Mouse (Mus musculus) hindbrain, embryonic 11.5 days (tissue): ENCODE data around the gene Rab11fip4. TPM values are rescaled to one million over a fixed set of nuclear protein-coding genes. Genes with fewer than 3 reads are reported as not detected.
A peak's percentile ranks its signal among the peaks of the same experiment; 100 is the strongest.
"Not testable (repeated sequence)": the region's sequence is repeated elsewhere in the genome, so short reads cannot be mapped to it uniquely, and the experiment has no call there.

Experiments
- ATAC-seq: fragments of 200-750 bp; cut with Nextera tagmentation; 2 replicates; pipeline ENCODE4 v1.8.0; 2017; ENCODE audit warnings: mild to moderate bottlenecking, moderate TSS enrichment, moderate library complexity; ENCODE audit not compliant: low FRiP score
- DNase-seq: peaks from one replicate; pipeline ENCODE4 v3.0.0-alpha.2; 2015; ENCODE audit warnings: low spot score
- H3K27ac ChIP-seq: fragments of 300-500 bp; sonication (generic); 2 replicates; pipeline ENCODE4 v1.5.1; 2014; ENCODE audit warnings: mild to moderate bottlenecking, low read depth, low read length
- H3K27me3 ChIP-seq: fragments of 300-500 bp; sonication (generic); 2 replicates; pipeline ENCODE4 v1.6.1; 2014; ENCODE audit warnings: mild to moderate bottlenecking, low read length, moderate library complexity, mixed read lengths; ENCODE audit not compliant: control insufficient read depth, insufficient read depth
- H3K36me3 ChIP-seq: fragments of 300-500 bp; sonication (generic); 2 replicates; pipeline ENCODE4 v1.6.1; 2014; ENCODE audit warnings: mild to moderate bottlenecking, low read length, moderate library complexity, mixed read lengths; ENCODE audit not compliant: control insufficient read depth, insufficient read depth
- H3K4me1 ChIP-seq: fragments of 300-500 bp; sonication (generic); replicated peaks from 2 replicates; pipeline ENCODE4 v1.6.1; 2014; ENCODE audit warnings: low read length, mixed read lengths; ENCODE audit not compliant: control insufficient read depth, insufficient read depth
- H3K4me2 ChIP-seq: fragments of 300-500 bp; sonication (generic); replicated peaks from 2 replicates; pipeline ENCODE4 v1.6.1; 2014; ENCODE audit warnings: mild to moderate bottlenecking, low read depth, low read length
- H3K4me3 ChIP-seq: fragments of 300-500 bp; sonication (generic); 2 replicates; pipeline ENCODE4 v1.5.1; 2014; ENCODE audit warnings: low read depth, low read length
- H3K9ac ChIP-seq: fragments of 300-500 bp; sonication (generic); 2 replicates; pipeline ENCODE4 v1.6.1; 2014; ENCODE audit warnings: low read depth, low read length
- H3K9me3 ChIP-seq: fragments of 300-500 bp; sonication (generic); 2 replicates; pipeline ENCODE4 v1.6.1; 2016; ENCODE audit warnings: low read length; ENCODE audit not compliant: control insufficient read depth
- WGBS: fragments of 180-500 bp; shearing (Covaris S2); extraction: QIAGEN DNeasy Blood & Tissue Kit; methylation state at CpG from one replicate; pipeline ENCODE4 v1.1.7; 2014; 5-methylcytosine and 5-hydroxymethylcytosine counted together
- polyA plus RNA-seq: library from polyadenylated mRNA; unstranded; fragments of >200 nt; fragmentation: Nextera tagmentation; extraction: Ambion mirVana; gene quantifications from 2 replicates; pipeline ENCODE4 v1.2.1, GENCODE M21; 2014

The Rab11fip4 gene
- polyA plus RNA-seq, 1 experiment from 2014 or later = 11.5 TPM

DNA sequence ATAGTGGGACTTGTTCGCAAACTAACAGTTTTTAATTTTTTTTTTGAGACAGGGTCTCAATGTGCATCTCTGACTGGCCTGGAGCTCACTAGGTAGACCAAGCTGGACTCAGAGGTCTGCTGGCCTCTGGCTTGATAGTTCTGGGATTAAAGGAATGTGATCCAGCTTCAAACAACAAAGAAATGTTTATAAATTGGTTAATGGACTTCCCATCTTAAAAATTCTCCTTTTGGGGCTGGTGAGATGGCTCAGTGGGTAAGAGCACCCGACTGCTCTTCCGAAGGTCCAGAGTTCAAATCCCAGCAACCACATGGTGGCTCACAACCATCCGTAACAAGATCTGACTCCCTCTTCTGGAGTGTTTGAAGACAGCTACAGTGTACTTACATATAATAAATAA, 107.5 kb downstream of the Rab11fip4 start:
- H3K27me3 ChIP-seq, H3K36me3 ChIP-seq, H3K4me2 ChIP-seq, H3K9me3 ChIP-seq, H3K4me3 ChIP-seq, ATAC-seq, DNase-seq, H3K9ac ChIP-seq, H3K27ac ChIP-seq, H3K4me1 ChIP-seq: not testable (repeated sequence)
- WGBS = 92% methylated on average over 3 of the region's 4 CpGs

DNA sequence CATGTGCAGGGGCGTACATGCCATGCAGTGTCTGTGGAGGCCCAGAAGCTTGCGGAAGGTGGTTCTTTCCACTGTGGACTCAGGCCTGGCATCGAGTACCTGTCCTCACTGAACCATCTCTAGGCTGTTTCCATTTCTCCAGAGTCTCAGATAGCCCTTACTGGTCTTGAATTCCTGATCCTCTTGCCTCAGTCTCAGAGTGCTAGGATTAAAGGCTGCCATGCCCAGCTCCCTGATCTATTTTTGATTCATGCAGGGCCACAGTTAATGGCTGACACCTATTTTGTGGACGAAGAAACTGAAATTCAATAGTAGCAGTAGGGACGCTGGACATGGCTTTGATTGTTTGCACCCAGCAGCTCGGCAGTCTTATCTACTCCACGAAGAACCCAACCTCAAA, 110.5 kb downstream of the Rab11fip4 start:
- no peak overlapping the region for H3K9ac ChIP-seq
- no peak overlapping the region for H3K4me3 ChIP-seq
- H3K36me3 ChIP-seq = no peaks in the 10 kb centered on the region
- H3K4me2 ChIP-seq = no peak overlapping the region
- H3K9me3 ChIP-seq = no peaks in the 10 kb centered on the region
- no peaks in the 10 kb centered on the region for H3K27me3 ChIP-seq
- DNase-seq (no peak), ATAC-seq (no peak)
- 90% methylated on average over 7 of the region's 7 CpGs for WGBS
- H3K4me1 ChIP-seq = no peaks in the 10 kb centered on the region
- no peak overlapping the region for H3K27ac ChIP-seq

DNA sequence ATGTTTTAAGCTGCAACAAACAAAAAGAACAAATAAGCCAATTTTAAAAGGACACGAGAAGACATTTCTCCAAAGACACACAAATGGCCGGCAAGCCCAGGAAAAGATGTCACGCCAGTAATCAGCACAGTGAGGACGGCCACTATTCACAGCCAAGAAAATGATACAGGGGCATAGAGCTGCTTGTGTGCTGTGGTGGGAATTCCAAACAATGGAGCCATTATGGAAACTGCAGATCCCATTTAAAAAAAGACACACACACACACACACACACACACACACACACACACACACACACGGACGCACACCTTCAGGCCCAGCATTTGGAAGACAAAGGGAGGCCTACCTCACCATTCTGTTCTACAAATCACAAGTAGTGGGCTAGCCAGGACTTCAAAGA, 111.1 kb downstream of the Rab11fip4 start:
- ATAC-seq = no peak
- Histone ChIP-seq H3K4me1 (no peaks in the 10 kb centered on the region), H3K4me2 (no peak overlapping the region; the same call in 1 of the 2 replicates), H3K9ac (no peak overlapping the region), H3K27me3 (no peaks in the 10 kb centered on the region), H3K27ac (0 out of 2 replicates have a peak overlapping the region, but pooled peaks have one; percentile 17), H3K9me3 (no peaks in the 10 kb centered on the region), H3K36me3 (no peaks in the 10 kb centered on the region), H3K4me3 (no peak overlapping the region)
- DNase-seq = no peak
- 71% methylated on average over 6 of the region's 6 CpGs for WGBS

DNA sequence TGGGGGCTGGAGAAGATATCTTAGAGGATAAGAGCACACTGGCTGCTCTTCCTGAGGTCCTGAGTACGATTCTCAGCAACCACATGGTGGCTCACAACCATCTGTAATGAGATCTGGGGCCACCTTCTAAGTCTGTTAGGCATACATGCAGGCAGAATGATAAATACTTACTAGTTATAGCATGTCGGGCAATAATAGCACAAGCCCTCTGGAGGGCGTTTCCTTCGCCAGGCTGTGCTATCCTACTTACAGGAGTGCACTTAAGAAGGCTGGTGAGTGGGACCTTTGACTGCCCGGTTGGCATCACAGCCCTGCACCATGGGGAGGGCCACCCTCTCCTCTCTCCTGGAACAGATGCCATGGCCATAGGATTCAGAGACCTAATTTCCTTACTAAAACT, 112.4 kb downstream of the Rab11fip4 start:
- no peaks in the 10 kb centered on the region for H3K27me3 ChIP-seq
- no peaks in the 10 kb centered on the region for H3K9me3 ChIP-seq
- DNase-seq (peak; percentile 67), ATAC-seq (peak; percentile 11; the same call in 1 of the 2 replicates)
- H3K4me2 ChIP-seq = peak overlapping the region; percentile 64
- peak overlapping the region; percentile 90; the same call in 1 of the 2 replicates for H3K9ac ChIP-seq
- H3K36me3 ChIP-seq = no peaks in the 10 kb centered on the region
- H3K4me1 ChIP-seq = no peaks in the 10 kb centered on the region
- H3K4me3 ChIP-seq = peak overlapping the region; percentile 69
- WGBS = 3% methylated on average over 5 of the region's 5 CpGs
- H3K27ac ChIP-seq = peak overlapping the region; percentile 53; the same call in 1 of the 2 replicates

DNA sequence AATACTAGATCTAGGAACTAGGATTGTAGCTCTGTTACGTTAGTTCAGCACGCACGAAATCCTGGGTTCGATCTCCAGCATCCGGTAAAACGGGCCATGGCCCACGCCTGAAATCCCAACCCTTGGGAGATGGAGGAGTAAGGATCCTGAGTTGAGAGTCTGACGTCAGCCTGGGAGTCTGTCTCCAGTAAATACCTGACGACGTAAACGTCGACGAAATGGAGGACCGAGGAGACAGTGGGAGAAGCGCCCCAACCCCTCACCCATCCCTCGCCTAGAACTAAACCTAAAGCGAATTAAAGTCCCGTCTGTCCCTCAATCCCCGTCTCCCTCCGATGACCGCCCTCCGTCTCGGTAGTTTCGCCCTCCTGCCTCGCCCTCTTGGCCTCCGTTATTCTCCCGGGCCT, 112.9 kb downstream of the Rab11fip4 start:
- under 1% methylated on average over 27 of the region's 27 CpGs for WGBS
- H3K4me2 ChIP-seq = peak overlapping the region; percentile 64
- no peaks in the 10 kb centered on the region for H3K9me3 ChIP-seq
- ATAC-seq (peak; percentile 79), DNase-seq (peak; percentile 75)
- peak overlapping the region; percentile 90 for H3K9ac ChIP-seq
- H3K36me3 ChIP-seq = no peaks in the 10 kb centered on the region
- peaks cover under 1% of the 10 kb centered on the region; the same call in 1 of the 2 replicates for H3K27me3 ChIP-seq
- H3K4me3 ChIP-seq = peak overlapping the region; percentile 69
- no peaks in the 10 kb centered on the region for H3K4me1 ChIP-seq
- peak overlapping the region; percentile 94 for H3K27ac ChIP-seq

DNA sequence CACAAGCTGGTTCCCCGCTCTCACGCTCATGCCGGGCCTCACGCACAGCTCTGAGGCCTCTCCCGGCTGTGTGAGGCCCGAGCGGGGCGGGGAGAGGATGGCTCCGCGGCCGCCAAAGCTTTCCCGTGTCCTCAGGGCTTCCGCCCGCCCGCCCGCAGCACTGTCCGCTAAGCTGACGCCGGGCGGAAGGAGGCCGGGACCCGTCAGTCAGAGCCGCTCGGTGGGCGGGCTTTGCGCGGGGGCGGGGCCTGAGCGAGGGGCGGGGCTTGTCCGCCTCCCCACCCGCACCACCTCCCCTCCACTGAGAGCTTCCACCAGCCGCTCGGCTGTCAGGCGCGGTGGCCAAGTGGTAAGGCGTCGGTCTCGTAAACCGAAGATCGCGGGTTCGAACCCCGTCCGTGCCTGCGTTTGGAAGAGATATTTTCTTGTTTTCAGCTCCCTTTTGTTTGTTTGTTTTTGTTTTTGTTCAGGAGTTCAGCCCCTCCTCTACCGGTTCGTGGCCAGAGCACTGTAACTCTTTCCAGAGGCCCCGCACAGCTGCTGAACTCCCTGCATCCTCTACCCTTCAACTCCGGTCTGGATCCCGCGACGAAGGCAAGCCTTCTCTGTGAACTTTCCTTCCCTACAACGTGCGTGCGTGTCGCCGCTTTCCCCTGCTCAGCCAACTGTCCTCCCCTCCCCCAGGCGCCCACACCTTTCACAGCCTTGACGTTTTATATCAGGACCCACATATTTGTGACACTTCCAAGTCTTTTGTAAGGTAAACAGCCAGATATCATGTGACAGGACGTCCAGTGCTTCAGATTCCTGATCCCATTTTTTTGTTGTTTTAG, 113.5 kb downstream of the Rab11fip4 start:
- Histone ChIP-seq H3K9ac (peak overlapping the region; percentile 90), H3K36me3 (no peaks in the 10 kb centered on the region), H3K4me2 (peak overlapping the region; percentile 64), H3K27me3 (peaks cover 4% of the 10 kb centered on the region; the same call in 1 of the 2 replicates), H3K9me3 (no peaks in the 10 kb centered on the region), H3K4me1 (no peaks in the 10 kb centered on the region), H3K4me3 (peak overlapping the region; percentile 69), H3K27ac (peak overlapping the region; percentile 94)
- WGBS = under 1% methylated on average over 61 of the region's 61 CpGs
- peak; percentile 97 for DNase-seq
- peak; percentile 95 for ATAC-seq

DNA sequence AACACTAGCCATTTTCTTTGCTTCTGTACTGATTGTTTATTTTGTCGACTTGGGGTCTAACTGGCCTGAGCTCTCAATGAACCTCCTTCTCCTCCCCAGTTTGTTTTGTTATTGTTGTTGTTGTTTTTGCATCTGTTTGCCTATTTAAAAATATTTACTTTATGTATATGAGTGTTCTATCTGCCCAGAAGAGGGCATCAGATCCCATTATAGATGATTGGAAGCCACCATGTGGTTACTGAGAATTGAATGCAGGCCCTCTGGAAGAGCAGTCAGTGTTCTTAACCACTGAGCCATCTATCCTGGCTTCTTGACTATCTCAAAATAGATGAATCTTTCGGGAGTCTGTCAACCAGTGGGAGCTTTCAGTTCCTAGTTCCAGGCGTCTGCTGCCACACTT, 116.1 kb downstream of the Rab11fip4 start:
- Histone ChIP-seq H3K4me3 (no peak overlapping the region), H3K36me3 (no peaks in the 10 kb centered on the region), H3K4me2 (no peak overlapping the region), H3K4me1 (peaks cover 6% of the 10 kb centered on the region), H3K9me3 (no peaks in the 10 kb centered on the region), H3K27me3 (peaks cover 20% of the 10 kb centered on the region), H3K27ac (no peak overlapping the region), H3K9ac (no peak overlapping the region)
- DNase-seq (no peak), ATAC-seq (no peak)
- 85% methylated on average over 3 of the region's 3 CpGs for WGBS

DNA sequence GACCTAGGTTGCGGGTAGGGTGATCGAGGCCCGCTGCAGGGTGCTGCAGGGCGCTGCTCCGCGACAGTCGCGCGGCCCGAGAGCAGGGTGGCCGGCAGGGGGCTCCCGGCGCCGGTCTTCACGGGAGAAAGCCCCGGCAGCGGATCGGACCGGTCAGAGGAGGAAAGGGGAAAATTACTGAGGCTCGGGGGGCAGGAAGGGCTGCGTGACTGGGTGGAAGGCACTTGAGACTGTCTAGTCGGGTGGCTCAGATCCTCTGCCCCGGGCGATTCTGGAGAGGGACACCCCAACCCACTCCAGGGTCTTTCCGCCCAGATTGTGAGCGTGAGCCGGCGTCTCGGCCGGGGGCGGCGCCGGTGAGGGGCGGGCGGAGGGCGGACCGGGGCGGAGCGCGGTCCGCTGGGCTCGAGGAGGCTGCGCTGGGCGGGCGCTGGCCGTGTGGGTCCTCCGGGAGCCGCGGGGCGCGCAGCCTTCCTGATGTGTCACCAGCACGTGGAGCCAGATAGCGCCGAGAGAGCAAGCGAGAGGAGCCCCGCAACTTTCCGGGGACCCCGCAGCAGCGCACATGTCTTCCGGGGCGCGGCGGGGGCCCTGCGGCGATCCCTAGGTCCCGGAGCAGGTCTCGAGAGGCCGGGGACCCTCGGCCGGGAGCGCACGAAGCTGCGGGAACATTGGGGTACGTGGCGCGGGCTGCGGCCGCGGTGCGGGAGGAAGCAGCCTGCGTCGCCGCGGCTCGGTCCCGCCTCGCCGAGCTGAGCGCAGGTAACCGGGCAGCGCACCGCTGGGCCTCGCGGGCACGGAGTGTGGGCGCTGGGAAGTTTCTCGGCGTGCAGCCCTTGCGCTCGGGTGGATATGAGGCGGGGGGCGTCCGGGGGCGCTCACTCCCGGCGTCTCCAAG, 120.1 kb downstream of the Rab11fip4 start:
- Histone ChIP-seq H3K9me3 (no peaks in the 10 kb centered on the region), H3K4me1 (peaks cover 6% of the 10 kb centered on the region), H3K4me3 (peak overlapping the region; percentile 61), H3K9ac (peak overlapping the region; percentile 61), H3K27ac (no peak overlapping the region), H3K36me3 (no peaks in the 10 kb centered on the region), H3K4me2 (peak overlapping the region; percentile 99), H3K27me3 (peaks cover 34% of the 10 kb centered on the region)
- WGBS = under 1% methylated on average over 88 of the region's 106 CpGs
- DNase-seq (peak; percentile 86), ATAC-seq (peak; percentile 75)
